Mouse (Mus musculus): ENCODE results near the gene Nrxn1. TPM values are rescaled to one million over a fixed set of nuclear protein-coding genes. Genes with fewer than 3 reads are reported as not detected.

The Nrxn1 gene
- polyA plus RNA-seq, 1 experiment from 2014 or later: 12.2 TPM

- Histone ChIP-seq H3K4me2 (replicated peaks) (no peak overlapping the region), H3K9ac (no peak overlapping the region), H3K4me3 (no peak overlapping the region), H3K9me3 (no peaks in the 10 kb centered on the region), H3K27me3 (peaks cover 13% of the 10 kb centered on the region; the same call in 1 of the 2 replicates), H3K36me3 (no peaks in the 10 kb centered on the region), H3K27ac (no peak overlapping the region), H3K4me1 (no peaks in the 10 kb centered on the region)
- no peak for ATAC-seq (ENCODE audit: low FRiP score, low read depth)
- 29% methylated on average over 3 of the region's 3 CpGs for WGBS
These were observed 1032.7 kb downstream of the Nrxn1 start for GRCm38 (mm10) chr17:90060168-90060567.

- 50% methylated on average over 7 of the region's 7 CpGs for WGBS
- Histone ChIP-seq H3K4me1 (no peaks in the 10 kb centered on the region), H3K4me3 (no peak overlapping the region), H3K36me3 (no peaks in the 10 kb centered on the region), H3K27ac (no peak overlapping the region), H3K9me3 (no peaks in the 10 kb centered on the region), H3K4me2 (replicated peaks) (no peak overlapping the region), H3K9ac (no peak overlapping the region), H3K27me3 (peaks cover 13% of the 10 kb centered on the region; the same call in 1 of the 2 replicates)
- ATAC-seq (ENCODE audit: low FRiP score, low read depth): 0 out of 2 replicates have a peak, but pooled peaks have one; percentile 54
These were observed 1033.4 kb downstream of the Nrxn1 start for GRCm38 (mm10) chr17:90059320-90060111.

- no peaks in the 10 kb centered on the region for H3K9me3 ChIP-seq
- H3K36me3 ChIP-seq: no peaks in the 10 kb centered on the region
- H3K9ac ChIP-seq: no peak overlapping the region
- no peaks in the 10 kb centered on the region for H3K4me1 ChIP-seq
- no peak overlapping the region for H3K4me2 ChIP-seq (replicated peaks)
- WGBS: 49% methylated on average over 5 of the region's 5 CpGs
- H3K27me3 ChIP-seq: peaks cover 13% of the 10 kb centered on the region; the same call in 1 of the 2 replicates
- no peak overlapping the region for H3K27ac ChIP-seq
- H3K4me3 ChIP-seq: no peak overlapping the region
- no peak for ATAC-seq (ENCODE audit: low FRiP score, low read depth)
These were observed 1038.6 kb downstream of the Nrxn1 start for GRCm38 (mm10) chr17:90054312-90054711.

GRCm38 (mm10) chr17:90039316-90039715, 1053.6 kb downstream of the Nrxn1 start:
- H3K9ac ChIP-seq: no peak overlapping the region
- H3K4me3 ChIP-seq: no peak overlapping the region
- H3K36me3 ChIP-seq: no peaks in the 10 kb centered on the region
- ATAC-seq (ENCODE audit: low FRiP score, low read depth): no peak
- H3K27ac ChIP-seq: no peak overlapping the region
- H3K9me3 ChIP-seq: no peaks in the 10 kb centered on the region
- H3K4me1 ChIP-seq: no peaks in the 10 kb centered on the region
- H3K4me2 ChIP-seq (replicated peaks): no peak overlapping the region
- 47% methylated on average over 1 of the region's 1 CpGs for WGBS
- no peaks in the 10 kb centered on the region for H3K27me3 ChIP-seq

- H3K4me1 ChIP-seq: no peaks in the 10 kb centered on the region
- H3K4me3 ChIP-seq: no peak overlapping the region
- H3K9me3 ChIP-seq: no peaks in the 10 kb centered on the region
- no peaks in the 10 kb centered on the region for H3K27me3 ChIP-seq
- WGBS: 83% methylated on average over 2 of the region's 2 CpGs
- no peaks in the 10 kb centered on the region for H3K36me3 ChIP-seq
- no peak overlapping the region for H3K4me2 ChIP-seq (replicated peaks)
- no peak overlapping the region for H3K27ac ChIP-seq
- no peak for ATAC-seq (ENCODE audit: low FRiP score, low read depth)
- no peak overlapping the region for H3K9ac ChIP-seq
These were observed 1060.5 kb downstream of the Nrxn1 start for GRCm38 (mm10) chr17:90032416-90032815.

- Histone ChIP-seq H3K4me1 (no peaks in the 10 kb centered on the region), H3K36me3 (no peaks in the 10 kb centered on the region), H3K9me3 (no peaks in the 10 kb centered on the region), H3K9ac (no peak overlapping the region), H3K4me3 (no peak overlapping the region), H3K27me3 (no peaks in the 10 kb centered on the region), H3K4me2 (replicated peaks) (no peak overlapping the region), H3K27ac (no peak overlapping the region)
- no peak for ATAC-seq (ENCODE audit: low FRiP score, low read depth)
- WGBS: 72% methylated on average over 1 of the region's 1 CpGs
These were observed 1076.2 kb downstream of the Nrxn1 start for GRCm38 (mm10) chr17:90016636-90017035.

GRCm38 (mm10) chr17:90011761-90012160, 1081.1 kb downstream of the Nrxn1 start:
- Histone ChIP-seq H3K36me3 (no peaks in the 10 kb centered on the region), H3K9ac (no peak overlapping the region), H3K4me2 (replicated peaks) (no peak overlapping the region), H3K27me3 (no peaks in the 10 kb centered on the region), H3K4me1 (no peaks in the 10 kb centered on the region), H3K27ac (no peak overlapping the region), H3K9me3 (no peaks in the 10 kb centered on the region), H3K4me3 (no peak overlapping the region)
- WGBS: 92% methylated on average over 1 of the region's 1 CpGs
- no peak for ATAC-seq (ENCODE audit: low FRiP score, low read depth)

GRCm38 (mm10) chr17:90007438-90008109, 1085.3 kb downstream of the Nrxn1 start:
- Histone ChIP-seq H3K4me1 (no peaks in the 10 kb centered on the region), H3K4me3 (no peak overlapping the region), H3K9me3 (no peaks in the 10 kb centered on the region), H3K9ac (no peak overlapping the region), H3K4me2 (replicated peaks) (no peak overlapping the region), H3K36me3 (no peaks in the 10 kb centered on the region), H3K27me3 (no peaks in the 10 kb centered on the region), H3K27ac (no peak overlapping the region)
- 66% methylated on average over 5 of the region's 5 CpGs for WGBS
- ATAC-seq (ENCODE audit: low FRiP score, low read depth): no peak

- H3K36me3 ChIP-seq: no peaks in the 10 kb centered on the region
- no peaks in the 10 kb centered on the region for H3K4me1 ChIP-seq
- no peak overlapping the region for H3K4me3 ChIP-seq
- H3K9ac ChIP-seq: no peak overlapping the region
- H3K9me3 ChIP-seq: no peaks in the 10 kb centered on the region
- 81% methylated on average over 4 of the region's 4 CpGs for WGBS
- H3K27me3 ChIP-seq: no peaks in the 10 kb centered on the region
- no peak overlapping the region for H3K4me2 ChIP-seq (replicated peaks)
- no peak for ATAC-seq (ENCODE audit: low FRiP score, low read depth)
- H3K27ac ChIP-seq: no peak overlapping the region
These were observed 1102.2 kb downstream of the Nrxn1 start for GRCm38 (mm10) chr17:89990651-89991050.

Small RNAs within 50 kb of the gene (microRNA-seq; reads per million reads assigned to microRNA genes)
- not detected for gene Gm24510
- gene Gm27475: not detected
- not detected for gene Gm47307
